Mouse (Mus musculus): ENCODE results near the gene Cpb2. TPM values are rescaled to one million over a fixed set of nuclear protein-coding genes. Genes with fewer than 3 reads are reported as not detected.

The Cpb2 gene
- not detected in 2 replicates for polyA plus RNA-seq (2011; ENCODE audit: insufficient read length, low read depth, missing spikeins)

GRCm38 (mm10) chr14:75242087-75242486 lies at the start of gene Cpb2:
Cpb2 (plus strand) TSS chr14:75242287.
- no peak for TF ChIP-seq CTCF (IDR thresholded peaks at IDR 0.05; ENCODE audit: borderline replicate concordance, insufficient read depth, low read length)
- no peak within 1 kb of the TSS for H3K27ac ChIP-seq (ENCODE audit: insufficient read depth, low read length)
- no peaks in the 10 kb centered on the region for H3K4me1 ChIP-seq (ENCODE audit: control insufficient read depth, insufficient read depth, low read length)
- H3K4me3 ChIP-seq (ENCODE audit: insufficient read depth, low read length): no peak within 1 kb of the TSS

GRCm38 (mm10) chr14:75192427-75192826 lies 49.7 kb upstream of the Cpb2 start:
- no peak for TF ChIP-seq POLR2A (IDR thresholded peaks at IDR 0.05; ENCODE audit: low read depth, low read length)
- no peak for TF ChIP-seq CTCF (IDR thresholded peaks at IDR 0.05; ENCODE audit: borderline replicate concordance, insufficient read depth, low read length)
- no peak overlapping the region for H3K27ac ChIP-seq (ENCODE audit: insufficient read depth, low read length)
- H3K4me1 ChIP-seq (ENCODE audit: control insufficient read depth, insufficient read depth, low read length): no peaks in the 10 kb centered on the region
- no peak overlapping the region for H3K4me3 ChIP-seq (ENCODE audit: insufficient read depth, low read length)

GRCm38 (mm10) chr14:75192858-75193257 lies 49.2 kb upstream of the Cpb2 start:
- Histone ChIP-seq H3K4me3 (ENCODE audit: insufficient read depth, low read length) (no peak overlapping the region), H3K27ac (ENCODE audit: insufficient read depth, low read length) (no peak overlapping the region), H3K4me1 (ENCODE audit: control insufficient read depth, insufficient read depth, low read length) (no peaks in the 10 kb centered on the region)
- TF ChIP-seq POLR2A (IDR thresholded peaks at IDR 0.05; ENCODE audit: low read depth, low read length): no peak
- no peak for TF ChIP-seq CTCF (IDR thresholded peaks at IDR 0.05; ENCODE audit: borderline replicate concordance, insufficient read depth, low read length)

GRCm38 (mm10) chr14:75195530-75195929 lies 46.6 kb upstream of the Cpb2 start:
- no peak overlapping the region for H3K27ac ChIP-seq (ENCODE audit: insufficient read depth, low read length)
- H3K4me1 ChIP-seq (ENCODE audit: control insufficient read depth, insufficient read depth, low read length): no peaks in the 10 kb centered on the region
- H3K4me3 ChIP-seq (ENCODE audit: insufficient read depth, low read length): no peak overlapping the region
- no peak for TF ChIP-seq POLR2A (IDR thresholded peaks at IDR 0.05; ENCODE audit: low read depth, low read length)
- no peak for TF ChIP-seq CTCF (IDR thresholded peaks at IDR 0.05; ENCODE audit: borderline replicate concordance, insufficient read depth, low read length)

- Histone ChIP-seq H3K4me1 (ENCODE audit: control insufficient read depth, insufficient read depth, low read length) (no peaks in the 10 kb centered on the region), H3K27ac (ENCODE audit: insufficient read depth, low read length) (no peak overlapping the region), H3K4me3 (ENCODE audit: insufficient read depth, low read length) (no peak overlapping the region)
- TF ChIP-seq CTCF (IDR thresholded peaks at IDR 0.05; ENCODE audit: borderline replicate concordance, insufficient read depth, low read length): peak; percentile 54; the same call in 1 of the 2 replicates
- no peak for TF ChIP-seq POLR2A (IDR thresholded peaks at IDR 0.05; ENCODE audit: low read depth, low read length)
Observed at GRCm38 (mm10) chr14:75197027-75197426, 45.1 kb upstream of the Cpb2 start.

GRCm38 (mm10) chr14:75197660-75198059 lies 44.4 kb upstream of the Cpb2 start:
- H3K4me3 ChIP-seq (ENCODE audit: insufficient read depth, low read length): no peak overlapping the region
- TF ChIP-seq POLR2A (IDR thresholded peaks at IDR 0.05; ENCODE audit: low read depth, low read length) (no peak), CTCF (IDR thresholded peaks at IDR 0.05; ENCODE audit: borderline replicate concordance, insufficient read depth, low read length) (no peak)
- no peaks in the 10 kb centered on the region for H3K4me1 ChIP-seq (ENCODE audit: control insufficient read depth, insufficient read depth, low read length)
- H3K27ac ChIP-seq (ENCODE audit: insufficient read depth, low read length): no peak overlapping the region

GRCm38 (mm10) chr14:75205363-75206051 lies 36.6 kb upstream of the Cpb2 start:
- Histone ChIP-seq H3K27ac (ENCODE audit: insufficient read depth, low read length) (no peak overlapping the region), H3K4me1 (ENCODE audit: control insufficient read depth, insufficient read depth, low read length) (no peaks in the 10 kb centered on the region), H3K4me3 (ENCODE audit: insufficient read depth, low read length) (no peak overlapping the region)
- TF ChIP-seq POLR2A (IDR thresholded peaks at IDR 0.05; ENCODE audit: low read depth, low read length): no peak

- Histone ChIP-seq H3K4me1 (ENCODE audit: control insufficient read depth, insufficient read depth, low read length) (no peaks in the 10 kb centered on the region), H3K4me3 (ENCODE audit: insufficient read depth, low read length) (no peak overlapping the region), H3K27ac (ENCODE audit: insufficient read depth, low read length) (no peak overlapping the region)
- TF ChIP-seq POLR2A (IDR thresholded peaks at IDR 0.05; ENCODE audit: low read depth, low read length): no peak
- TF ChIP-seq CTCF (IDR thresholded peaks at IDR 0.05; ENCODE audit: borderline replicate concordance, insufficient read depth, low read length): no peak
Observed at GRCm38 (mm10) chr14:75206307-75206706, 35.8 kb upstream of the Cpb2 start.

GRCm38 (mm10) chr14:75208572-75209151 lies 33.4 kb upstream of the Cpb2 start:
- Histone ChIP-seq H3K27ac (ENCODE audit: insufficient read depth, low read length) (no peak overlapping the region), H3K4me3 (ENCODE audit: insufficient read depth, low read length) (no peak overlapping the region), H3K4me1 (ENCODE audit: control insufficient read depth, insufficient read depth, low read length) (no peaks in the 10 kb centered on the region)
- TF ChIP-seq CTCF (IDR thresholded peaks at IDR 0.05; ENCODE audit: borderline replicate concordance, insufficient read depth, low read length) (no peak), POLR2A (IDR thresholded peaks at IDR 0.05; ENCODE audit: low read depth, low read length) (no peak)

GRCm38 (mm10) chr14:75213752-75214151 lies 28.3 kb upstream of the Cpb2 start:
- TF ChIP-seq POLR2A (IDR thresholded peaks at IDR 0.05; ENCODE audit: low read depth, low read length) (no peak), CTCF (IDR thresholded peaks at IDR 0.05; ENCODE audit: borderline replicate concordance, insufficient read depth, low read length) (no peak)
- no peak overlapping the region for H3K27ac ChIP-seq (ENCODE audit: insufficient read depth, low read length)
- H3K4me1 ChIP-seq (ENCODE audit: control insufficient read depth, insufficient read depth, low read length): no peaks in the 10 kb centered on the region
- H3K4me3 ChIP-seq (ENCODE audit: insufficient read depth, low read length): no peak overlapping the region
